Mouse (Mus musculus): ENCODE measurements at regions not wholly inside any gene's neighbourhood (a gene's known extent, or its start where the extent isn't known, plus 50 kb on each side); places are given as distances from the start of the nearest gene placed in this dataset.

GRCm38 (mm10) chr2:122863343-122863970, 98.4 kb downstream of the Sqor start:
- no peak for DNase-seq

- no peak for DNase-seq
Measured at GRCm38 (mm10) chr2:122863971-122864348, 98.9 kb downstream of the Sqor start.

DNA sequence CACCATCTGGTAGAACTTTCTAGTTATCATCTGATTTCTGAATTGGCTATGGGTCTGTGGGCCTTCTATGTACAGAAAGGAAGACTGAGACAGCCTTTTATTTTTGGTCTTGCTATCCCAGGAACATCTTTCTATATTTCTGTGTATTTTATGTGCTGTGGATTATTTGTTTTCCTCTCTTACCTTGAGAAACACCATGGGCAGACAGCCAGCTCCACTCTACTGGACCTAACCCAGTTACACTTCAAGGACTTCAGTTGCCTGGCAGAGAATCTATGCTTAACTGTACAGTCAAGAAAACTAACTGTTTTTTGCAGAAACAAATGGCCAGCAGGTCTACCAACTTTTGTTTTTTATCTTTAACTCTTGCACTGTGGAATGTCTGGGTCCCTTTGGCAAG, 122.1 kb downstream of the Sqor start:
- peak; percentile 54 for DNase-seq

- DNase-seq = peak; percentile 17
Measured at GRCm38 (mm10) chr2:122887526-122887925, 122.5 kb downstream of the Sqor start.

- peak; percentile 21 for DNase-seq
Measured at GRCm38 (mm10) chr2:122905129-122906072, 140.4 kb downstream of the Sqor start.

GRCm38 (mm10) chr2:122916772-122917171, 151.7 kb downstream of the Sqor start:
- DNase-seq = no peak

DNA sequence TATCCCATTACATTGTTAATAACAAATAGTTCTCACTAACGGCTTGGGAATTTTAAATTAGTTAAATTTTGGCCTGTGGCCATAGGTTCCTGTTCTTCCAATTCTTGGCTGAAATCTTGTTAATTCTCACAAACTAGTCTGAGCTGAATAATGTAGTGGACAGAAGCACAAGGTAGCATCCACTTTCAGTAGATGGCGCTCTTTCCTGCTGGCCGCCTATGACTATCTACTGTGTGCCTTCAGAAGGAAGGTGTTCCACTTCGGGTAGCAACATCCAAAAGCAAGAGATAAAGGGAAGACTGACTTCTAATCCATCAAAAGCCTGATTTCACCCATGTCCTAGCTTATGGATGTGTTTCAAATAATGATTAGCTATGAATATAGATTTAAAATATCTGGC, 172.9 kb downstream of the Sqor start:
- no peak for DNase-seq

DNA sequence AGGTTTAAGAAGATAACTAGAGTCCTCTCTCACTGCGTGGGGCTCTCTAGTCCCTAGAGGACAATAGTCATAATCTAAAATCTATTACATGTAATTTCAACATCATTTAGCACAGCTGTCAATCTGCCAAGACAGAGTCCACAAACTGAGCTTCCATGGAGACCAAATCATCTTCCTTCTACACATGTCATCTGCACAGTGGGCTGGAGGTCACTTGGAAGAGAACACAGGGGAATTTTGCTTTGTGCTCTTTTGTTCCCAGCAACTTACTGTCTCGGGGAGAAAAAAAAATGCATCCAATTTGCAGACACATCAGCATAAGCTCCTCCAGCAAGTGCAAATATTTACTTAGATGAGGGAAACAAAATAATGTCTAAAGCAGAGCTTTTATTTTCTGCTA, 179.8 kb downstream of the Sqor start:
- peak; percentile 21 for DNase-seq

DNA sequence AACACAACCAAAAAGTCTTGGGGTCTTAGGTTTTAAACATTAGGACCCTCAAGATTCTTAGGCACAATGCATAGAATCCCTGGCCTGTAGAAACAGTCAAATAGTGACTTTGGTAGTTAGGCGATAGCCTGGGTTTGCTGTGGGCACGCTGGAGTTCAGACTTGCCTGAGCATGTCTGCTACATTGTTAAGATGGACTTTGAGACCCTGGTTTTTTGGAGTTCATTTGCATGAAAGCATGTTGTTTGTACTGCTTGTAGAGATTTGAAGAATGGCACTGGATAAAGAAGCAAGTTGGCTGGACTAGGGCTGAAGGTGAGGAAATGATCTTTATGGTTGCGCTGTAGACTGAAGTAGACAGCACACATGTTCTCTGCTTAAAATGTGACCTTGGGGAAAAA, 180.9 kb downstream of the Sqor start:
- peak; percentile 4 for DNase-seq

- DNase-seq = no peak
Measured at GRCm38 (mm10) chr2:122949031-122949430, 184.0 kb downstream of the Sqor start.

GRCm38 (mm10) chr2:122961701-122962100, 196.7 kb downstream of the Sqor start:
- DNase-seq = no peak

DNA sequence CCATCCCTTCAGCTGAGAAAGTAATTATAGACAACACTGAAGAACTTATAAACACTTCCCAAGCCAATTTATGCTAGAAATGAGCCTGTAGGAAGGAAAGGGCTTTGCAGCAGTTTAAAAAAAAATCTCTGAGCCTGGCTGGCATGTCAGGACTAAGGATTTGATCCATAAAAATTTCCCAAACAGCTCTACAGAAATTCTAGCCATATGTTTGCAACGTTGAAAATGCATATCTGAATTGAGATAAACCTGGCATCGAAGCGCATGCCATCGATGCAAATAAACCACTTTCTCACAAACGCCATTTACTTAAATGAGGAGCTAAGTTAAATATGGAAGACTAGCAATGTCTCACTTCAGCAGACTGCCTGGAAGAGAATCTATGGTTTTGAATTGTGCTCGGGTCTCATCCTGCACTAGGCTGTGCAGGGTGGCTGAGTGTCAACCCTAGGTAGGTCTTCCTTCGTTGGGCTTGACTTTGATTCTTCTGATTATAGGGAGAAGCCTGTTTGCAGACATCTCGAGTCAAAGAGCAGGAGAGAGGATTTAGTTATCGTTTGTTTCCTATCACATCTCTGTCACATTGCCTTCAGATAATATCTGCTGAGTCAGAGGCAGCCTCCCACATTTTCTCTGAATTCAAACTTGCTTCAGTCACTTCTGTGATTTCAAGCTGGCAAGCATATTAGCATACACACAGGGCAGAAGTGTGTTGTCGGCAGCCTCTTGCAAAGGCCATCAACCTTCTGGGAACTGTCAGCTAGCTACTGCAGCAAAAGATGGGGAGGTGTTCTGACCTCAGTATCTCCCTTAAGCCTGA, 204.0 kb downstream of the Sqor start:
- no peak for DNase-seq

All from heart, adult 11 months (tissue).